Mouse (Mus musculus) heart, adult 2 months (tissue): ENCODE measurements at regions not wholly inside any gene's neighbourhood (a gene's known extent, or its start where the extent isn't known, plus 50 kb on each side); places are given as distances from the start of the nearest gene placed in this dataset.

Source experiments
- CTCF ChIP-seq: fragments of 200-600 bp; IDR thresholded peaks from 2 replicates; pipeline ENCODE4 v1.8.1; 2022; ENCODE audit warnings: antibody characterized with exemption, mild to moderate bottlenecking, moderate library complexity
- EP300 ChIP-seq: fragments of 200-500 bp; IDR thresholded peaks from 2 replicates; pipeline ENCODE4 v1.6.1; 2011; ENCODE audit warnings: low read depth, low read length, control low read depth; ENCODE audit not compliant: insufficient read depth
- POLR2A ChIP-seq: fragments of 200-500 bp; IDR thresholded peaks from 2 replicates; pipeline ENCODE4 v1.6.1; 2011; ENCODE audit warnings: mild to moderate bottlenecking, low read depth, low read length, control low read depth; ENCODE audit not compliant: insufficient read depth

DNA sequence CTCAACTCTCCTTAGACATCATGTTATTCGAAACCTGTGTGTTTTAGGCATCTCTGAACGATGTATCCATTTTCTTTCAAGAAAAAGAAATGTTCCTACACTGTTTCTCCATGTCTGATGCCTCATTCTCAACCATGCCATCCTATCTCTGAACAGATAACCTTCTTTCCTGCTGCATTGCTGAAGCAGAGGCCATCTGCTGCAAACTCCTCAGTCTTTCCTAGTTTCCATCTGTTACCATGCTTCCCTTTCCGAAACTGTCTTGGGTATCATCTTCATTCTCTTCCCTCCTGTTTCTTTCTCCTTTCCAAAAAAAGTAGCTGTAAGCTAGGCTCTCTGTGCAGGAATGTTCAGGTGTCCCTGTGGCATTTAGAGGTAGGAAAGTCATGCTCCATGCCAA is 1063.3 kb downstream of the 5730522E02Rik start:
- TF ChIP-seq EP300, result no peak
- TF ChIP-seq CTCF, result no peak
- no peak for TF ChIP-seq POLR2A
